Mouse (Mus musculus) cerebellum, adult 9-11 months (tissue): ENCODE data around the gene Rangap1.

Experiments
- DNase-seq: peaks from one replicate; pipeline ENCODE4 v3.0.0; 2022

Rangap1 gene

DNA sequence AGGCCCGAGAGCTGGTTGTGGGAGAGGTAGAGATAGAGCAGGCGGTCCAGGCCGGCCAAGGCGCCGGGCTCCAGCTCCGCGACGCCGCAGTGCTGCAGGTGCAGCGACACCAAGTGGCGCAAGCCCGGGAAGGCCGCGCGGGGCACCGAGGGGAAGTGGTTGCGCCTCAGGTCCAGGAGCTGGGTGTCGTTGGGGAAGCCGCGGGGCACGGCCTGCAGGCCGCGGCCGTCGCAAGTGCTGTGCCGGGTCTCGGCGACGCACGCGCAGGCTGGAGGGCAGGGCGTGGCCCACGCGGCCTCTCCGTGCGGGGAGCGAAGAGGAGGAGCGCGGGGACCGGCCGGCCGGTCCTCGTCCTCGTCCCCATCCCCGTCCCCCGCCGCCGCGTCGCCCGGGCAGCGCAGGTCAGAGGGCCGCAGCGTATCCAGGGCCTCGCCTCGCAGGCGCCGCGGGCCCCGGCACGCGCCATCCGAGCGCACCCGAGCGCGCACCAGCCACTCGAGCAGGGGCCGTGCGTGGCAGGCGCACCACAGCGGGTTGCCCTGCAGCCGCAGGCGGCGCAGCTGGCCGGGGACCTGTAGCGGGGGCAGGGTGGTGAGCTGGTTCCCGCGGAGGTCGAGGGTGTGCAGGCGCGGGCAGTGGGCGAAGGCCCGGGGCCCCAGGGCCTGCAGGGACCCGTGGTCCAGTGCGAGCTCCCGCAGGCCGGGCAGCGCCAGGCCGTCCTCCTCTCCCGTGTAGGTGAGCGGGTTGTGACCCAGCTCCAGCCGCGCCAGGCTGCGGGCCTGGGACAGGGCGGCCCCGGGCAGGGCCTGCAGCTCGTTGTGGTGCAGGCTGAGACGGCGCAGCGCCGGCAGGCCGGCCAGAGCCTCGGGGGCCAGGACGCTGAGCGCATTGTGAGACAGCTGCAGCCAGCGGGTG is 51.1 kb downstream of the Rangap1 start:
- peak; percentile 89 for DNase-seq

DNA sequence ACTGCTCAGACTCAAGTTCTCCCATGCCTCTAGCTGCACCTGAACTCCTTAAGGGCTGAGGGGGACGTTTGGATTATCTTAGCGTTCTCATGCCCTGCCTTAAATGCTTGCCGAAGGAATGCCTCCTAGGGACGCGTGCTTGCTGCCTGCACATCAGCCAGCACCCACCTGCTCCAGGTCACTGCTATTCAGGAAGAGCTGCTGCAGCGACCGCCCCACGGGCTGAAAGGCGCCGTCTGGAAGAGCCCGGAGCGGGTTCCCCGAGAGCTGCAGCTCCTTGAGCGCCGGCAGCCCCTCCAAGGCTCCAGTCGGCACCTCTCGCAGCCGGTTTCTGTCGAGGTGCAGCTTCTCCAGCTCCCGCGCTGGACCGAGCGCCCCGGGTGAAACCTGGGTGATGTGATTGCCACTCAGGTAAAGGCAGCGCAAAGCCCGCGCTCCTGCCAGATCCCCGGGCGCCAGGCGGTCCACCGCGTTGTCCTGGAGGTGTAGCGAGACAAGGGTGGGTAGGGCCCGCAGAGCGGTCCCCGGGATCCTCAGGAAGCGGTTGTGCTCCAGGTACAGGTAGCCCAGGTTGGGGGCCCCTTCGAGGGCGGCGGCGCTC is 51.9 kb downstream of the Rangap1 start:
- DNase-seq, result peak; percentile 28

DNA sequence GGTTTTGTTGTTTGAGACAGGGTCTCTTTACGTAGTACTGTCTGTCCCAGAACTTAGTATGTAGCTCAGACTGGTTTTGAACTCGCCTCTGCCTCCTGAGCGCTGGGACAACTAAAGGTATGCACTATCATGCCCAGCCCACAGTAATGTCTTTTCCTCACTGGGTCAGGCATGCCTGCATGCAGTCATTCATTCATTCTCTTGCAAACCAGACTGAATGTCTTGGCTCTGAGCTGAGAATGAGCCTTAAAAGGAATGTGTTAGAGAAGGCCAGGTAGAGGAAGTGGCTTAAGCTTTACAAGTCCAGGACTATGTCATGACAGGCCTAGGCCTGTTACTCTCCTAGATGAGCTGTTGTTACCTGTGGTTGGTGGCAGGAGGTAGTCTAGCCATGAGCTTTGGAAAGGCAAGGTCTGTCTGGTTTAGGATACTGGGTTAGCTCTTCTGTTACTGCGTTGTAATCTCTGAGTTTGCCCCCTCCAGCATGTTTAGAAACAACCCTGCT is 65.0 kb downstream of the Rangap1 start:
- DNase-seq, result no peak

DNA sequence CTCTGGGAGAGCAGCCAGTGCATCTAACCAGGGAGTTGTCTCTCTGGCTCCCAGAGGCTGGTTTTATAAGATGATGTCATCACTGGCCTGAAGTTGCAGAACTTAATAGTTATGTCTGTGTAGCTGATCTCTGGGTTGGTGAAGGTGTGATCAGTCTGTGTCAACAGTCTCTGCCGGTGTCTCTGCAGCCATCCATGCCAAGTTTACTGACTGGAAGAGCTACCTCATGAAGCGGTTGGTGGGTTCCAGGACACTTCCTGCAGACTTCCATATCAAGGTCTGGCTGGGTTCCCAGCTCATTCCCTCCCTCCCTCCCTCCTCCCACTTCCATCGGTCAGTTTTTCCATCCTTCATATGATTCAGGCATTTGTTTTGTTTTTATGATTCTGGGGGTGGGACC is 68.7 kb downstream of the Rangap1 start:
- DNase-seq, result no peak

DNA sequence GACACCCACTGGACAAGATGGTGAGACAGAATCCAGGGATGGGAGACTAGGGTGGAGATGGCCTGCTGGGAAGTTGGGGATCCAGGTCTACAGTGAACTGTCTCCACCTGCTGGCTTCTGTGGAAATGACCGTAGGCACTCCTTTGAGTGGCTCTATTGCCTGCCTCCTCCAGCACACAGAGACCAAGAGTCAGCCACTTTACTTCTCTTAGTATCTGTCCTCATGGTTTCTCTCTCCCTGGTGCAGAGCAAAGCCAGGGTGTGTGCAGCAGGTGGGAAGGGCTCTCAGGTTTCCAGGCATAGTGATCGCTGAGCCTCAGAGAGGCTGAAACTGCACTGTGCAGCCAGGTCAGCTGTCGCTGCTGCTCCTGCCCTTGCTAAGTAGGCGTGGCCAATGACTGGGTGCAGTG is 75.1 kb downstream of the Rangap1 start:
- DNase-seq, result peak; percentile 27

DNA sequence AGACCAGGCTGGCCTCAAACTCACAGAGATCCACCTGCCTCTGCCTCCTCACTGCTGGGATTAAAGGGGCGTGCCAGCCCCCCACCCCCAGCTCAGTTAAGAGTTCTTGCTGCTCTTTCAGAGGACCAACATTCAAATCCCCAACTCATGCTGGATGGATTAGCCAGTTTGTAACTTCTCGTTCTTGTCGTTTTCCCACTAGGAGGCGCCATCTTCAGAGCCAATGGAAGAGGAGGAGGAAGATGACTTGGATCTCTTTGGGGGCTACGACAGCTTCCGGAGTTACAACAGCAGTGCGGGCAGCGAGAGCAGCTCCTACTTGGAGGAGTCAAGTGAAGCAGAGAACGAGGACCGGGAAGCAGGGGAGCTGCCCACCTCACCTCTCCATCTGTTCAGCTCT is 78.4 kb downstream of the Rangap1 start:
- no peak for DNase-seq

DNA sequence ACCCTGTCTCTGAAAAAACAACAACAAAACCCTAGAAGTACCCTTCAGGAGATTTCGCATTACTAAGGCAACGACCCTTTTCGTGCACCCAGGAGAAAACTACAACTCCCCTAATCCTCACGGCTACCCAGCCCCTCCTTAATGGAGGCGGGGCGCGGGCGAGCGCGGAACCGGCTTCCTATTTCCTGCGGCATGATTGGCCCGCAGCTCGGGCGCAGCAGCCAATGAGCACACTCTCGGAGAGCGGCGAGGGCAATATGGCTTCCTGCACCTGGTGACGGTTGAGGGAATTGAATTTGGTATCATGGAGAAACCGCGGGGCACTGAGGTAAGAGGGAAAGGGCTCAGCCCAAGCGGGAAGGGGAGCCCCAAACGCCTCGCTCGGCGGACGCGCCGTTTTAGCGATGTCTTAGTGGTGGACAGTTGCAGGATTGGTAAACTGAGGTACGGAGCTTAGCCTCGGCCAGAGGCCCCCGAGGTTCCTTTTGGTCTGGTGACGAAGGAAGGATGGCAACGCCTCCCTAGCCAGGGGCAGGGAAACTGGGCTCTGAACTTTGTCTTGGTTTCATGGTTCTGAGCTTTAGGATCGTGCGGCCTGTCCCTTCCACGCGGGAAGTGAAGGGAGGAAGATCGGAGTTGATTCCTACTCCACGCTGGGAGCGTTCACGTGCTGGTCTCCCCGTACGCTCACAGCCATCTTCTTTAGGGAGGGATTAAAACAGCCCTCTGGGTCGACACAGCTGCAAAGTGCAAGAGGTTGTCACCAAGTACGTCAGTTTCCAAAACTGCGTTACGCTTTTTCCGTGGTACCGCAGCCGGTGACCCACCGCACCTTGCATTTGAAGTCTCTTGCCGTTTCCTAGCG is 81.4 kb downstream of the Rangap1 start, which contains the start of gene L3mbtl2:
Gene L3mbtl2, plus strand, starts transcription at position 193 of the 865 bp plus-strand sequence.
- DNase-seq, result peak; percentile 91

DNA sequence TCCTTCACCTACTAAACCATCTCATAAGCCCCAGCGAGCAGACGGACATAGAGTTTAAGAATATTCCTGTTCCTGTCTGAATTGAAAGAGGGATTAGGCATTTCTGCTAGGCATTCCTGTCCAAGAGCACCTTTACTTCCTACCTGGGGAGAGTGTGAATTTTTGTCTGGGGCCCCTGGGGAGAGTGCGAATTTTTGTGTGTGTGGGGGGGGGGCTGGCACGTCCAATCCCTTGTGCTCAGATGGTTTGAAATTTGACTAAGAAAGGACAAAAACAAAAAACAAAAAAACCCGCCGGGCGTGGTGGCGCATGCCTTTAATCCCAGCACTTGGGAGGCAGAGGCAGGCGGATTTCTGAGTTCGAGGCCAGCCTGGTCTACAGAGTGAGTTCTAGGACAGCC is 82.0 kb downstream of the Rangap1 start:
- DNase-seq, result no peak

DNA sequence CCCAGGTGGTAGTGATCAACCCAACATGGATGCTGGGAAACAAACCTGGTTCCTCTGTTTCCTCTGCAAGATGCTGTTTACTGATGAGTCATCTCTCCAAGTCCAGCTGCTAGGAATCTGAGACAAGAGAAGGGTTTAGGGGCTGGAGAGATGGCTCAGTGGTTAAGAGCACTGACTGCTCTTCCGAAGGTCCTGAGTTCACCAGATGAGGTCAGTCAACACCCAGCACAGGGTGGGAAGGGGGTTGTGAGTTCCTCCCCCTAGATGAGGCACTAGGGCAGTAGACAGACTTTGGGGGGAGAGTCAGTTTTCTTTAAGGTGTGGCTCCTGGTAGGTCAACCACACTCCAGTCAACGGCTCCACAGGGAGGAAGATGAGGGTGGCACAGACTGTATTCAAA is 83.6 kb downstream of the Rangap1 start:
- DNase-seq, result no peak
